In the genomic region with DNA sequence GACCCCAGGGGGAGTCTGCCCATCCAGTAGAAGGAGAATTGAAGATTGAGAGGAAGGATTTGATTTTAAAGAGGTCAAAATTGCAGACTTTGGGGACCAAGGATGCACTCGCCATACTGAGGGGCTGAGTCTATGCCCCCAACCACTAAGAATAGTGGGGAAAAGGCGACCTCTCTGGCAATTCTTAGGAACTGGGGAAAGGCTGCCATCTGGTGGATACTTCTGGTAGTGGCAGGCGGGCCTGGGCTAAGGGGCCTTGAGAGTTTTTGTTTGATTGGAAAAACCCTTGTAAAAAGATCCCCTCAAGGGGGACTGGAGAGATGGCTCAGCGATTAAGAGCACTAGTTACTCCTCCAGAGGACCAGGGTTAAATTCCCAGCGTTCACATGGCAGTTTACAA, we compare ENCODE assay signal across 8 mouse cellular contexts. TPM values are rescaled to one million over a fixed set of nuclear protein-coding genes. Genes with fewer than 3 reads are reported as not detected.
A peak's percentile ranks its signal among the peaks of the same experiment; 100 is the strongest.
DNase-seq lines count a peak whose midpoint lies in the region; ATAC-seq and TF ChIP-seq lines count a peak whose summit lies in the region.

No protein-coding gene starts in this region.

- DNase-seq in ES-CJ7 (ENCODE audit: low read depth, low spot score): peak; percentile 80
- peak; percentile 49 to 59 for DNase-seq in adrenal gland, postnatal 4 days (ENCODE audit: low spot score in 2 of 2)
- peak; percentile 72 to 87 for DNase-seq in heart, postnatal 10 days
- DNase-seq in layer of hippocampus, postnatal 14 days (ENCODE audit: low spot score in 2 of 2): peak; percentile 69 to 70

- 2% methylated on average over 5 of the region's 5 CpGs for WGBS in embryonic facial prominence, embryonic 15.5 days
- under 1% methylated on average over 5 of the region's 5 CpGs for WGBS in small intestine, adult 2 months

- ATAC-seq in embryonic facial prominence, embryonic 15.5 days (ENCODE audit: insufficient number of reproducible peaks, low FRiP score, low TSS enrichment, low read depth): no peak
- peak; percentile 45 for ATAC-seq in megakaryocyte, adult 5-6 weeks (ENCODE audit: poor library complexity, severe bottlenecking)
- no peak for ATAC-seq in erythroid progenitor cell, adult 5-6 weeks (replicated peaks; ENCODE audit: low FRiP score, poor library complexity, severe bottlenecking)

- TF ChIP-seq POLR2A in small intestine, adult 2 months (IDR thresholded peaks at IDR 0.05; ENCODE audit: low read depth, low read length): no peak

- intact Hi-C loops in heart, postnatal 10 days (cut with DNase I): loop anchor here (2.0 kb wide), 1 partner anchor 24 kb away; no protein-coding TSS in a partner anchor

- H3K4me1 ChIP-seq in embryonic facial prominence, embryonic 15.5 days: peaks cover 54% of the 10 kb centered on the region
- peaks cover 9% of the 10 kb centered on the region for H3K4me1 ChIP-seq in small intestine, adult 2 months (ENCODE audit: control insufficient read depth, insufficient read depth, insufficient read length, low read length)

- H3K9ac ChIP-seq in embryonic facial prominence, embryonic 15.5 days: no peak overlapping the region; the same call in 1 of the 2 replicates

- peaks cover 75% of the 10 kb centered on the region for H3K27me3 ChIP-seq in embryonic facial prominence, embryonic 15.5 days
- H3K27me3 ChIP-seq in small intestine, adult 2 months (ENCODE audit: control insufficient read depth, insufficient read depth, low read length): peaks cover 43% of the 10 kb centered on the region

- no peak overlapping the region for H3K27ac ChIP-seq in embryonic facial prominence, embryonic 15.5 days (replicated peaks)
- no peak overlapping the region for H3K27ac ChIP-seq in small intestine, adult 2 months (ENCODE audit: insufficient read depth, low read depth, low read length)

- TF ChIP-seq CTCF in small intestine, adult 2 months (IDR thresholded peaks at IDR 0.05; ENCODE audit: extremely low read depth, insufficient read length, insufficient replicate concordance, low read depth, low read length): peak; percentile 99; the same call in 1 of the 2 replicates

- peak overlapping the region; percentile 80 for H3K4me2 ChIP-seq in embryonic facial prominence, embryonic 15.5 days (replicated peaks)

- H3K4me3 ChIP-seq in embryonic facial prominence, embryonic 15.5 days (replicated peaks): peak overlapping the region; percentile 37
- no peak overlapping the region for H3K4me3 ChIP-seq in small intestine, adult 2 months (ENCODE audit: low read depth, low read length)

- H3K36me3 ChIP-seq in embryonic facial prominence, embryonic 15.5 days: no peaks in the 10 kb centered on the region
- H3K36me3 ChIP-seq in small intestine, adult 2 months (ENCODE audit: control insufficient read depth, insufficient read depth, low read length): no peaks in the 10 kb centered on the region

- no peaks in the 10 kb centered on the region for H3K9me3 ChIP-seq in embryonic facial prominence, embryonic 15.5 days (replicated peaks)

RNA-seq across cellular contexts. Expression of a gene that starts 6.2 kb away (rescaled TPM):
- 1 to 10 TPM; 7.5 TPM for total RNA-seq in adrenal gland, postnatal 4 days (2021)
- 58.2 and 59.1 TPM in 2 replicates for polyA plus RNA-seq in embryonic facial prominence, embryonic 15.5 days (2015; fragmentation: Nextera tagmentation; extraction: Ambion mirVana)
- 1 to 10 TPM; 7.4 to 9.1 TPM for total RNA-seq in heart, postnatal 10 days (2021)
- 1 to 10 TPM in 1 of 2 experiments, under 1 TPM in 1; 0.94 to 1.6 TPM for total RNA-seq in layer of hippocampus, postnatal 14 days (2021)
- 0.23 TPM in 1 of 2 replicates, not detected in the other for total RNA-seq in megakaryocyte, adult 5-6 weeks (2015)
- total RNA-seq in megakaryocyte, adult 5-6 weeks (2017): 0.41 TPM in 1 of 2 replicates, not detected in the other
- polyA plus RNA-seq in small intestine, adult 2 months (2012; rRNA removed): 2.2 and 2.4 TPM in 2 replicates
- not detected in 2 replicates for total RNA-seq in erythroid progenitor cell, adult 5-6 weeks (2015; ENCODE audit: low replicate concordance)
- total RNA-seq in erythroid progenitor cell, adult 5-6 weeks (2017; ENCODE audit: low replicate concordance): not detected in 2 replicates

RNA-seq across cellular contexts. Expression of a gene that starts 34.0 kb away (rescaled TPM):
- 10 to 100 TPM; 70.9 to 72.4 TPM for total RNA-seq in adrenal gland, postnatal 4 days (2021)
- polyA plus RNA-seq in embryonic facial prominence, embryonic 15.5 days (2015; fragmentation: Nextera tagmentation; extraction: Ambion mirVana): 37.4 and 41.3 TPM in 2 replicates
- 10 to 100 TPM; 21.8 to 23.9 TPM for total RNA-seq in heart, postnatal 10 days (2021)
- total RNA-seq in layer of hippocampus, postnatal 14 days (2021): 100 to 1,000 TPM; 113 to 117 TPM
- 36.9 and 40.7 TPM in 2 replicates for total RNA-seq in megakaryocyte, adult 5-6 weeks (2015)
- total RNA-seq in megakaryocyte, adult 5-6 weeks (2017): 9.4 and 10.0 TPM in 2 replicates
- polyA plus RNA-seq in small intestine, adult 2 months (2012; rRNA removed): 8.8 and 9.5 TPM in 2 replicates
- total RNA-seq in erythroid progenitor cell, adult 5-6 weeks (2015; ENCODE audit: low replicate concordance): 1.4 and 4.6 TPM in 2 replicates
- total RNA-seq in erythroid progenitor cell, adult 5-6 weeks (2017; ENCODE audit: low replicate concordance): 1.6 and 3.3 TPM in 2 replicates

RNA-seq across cellular contexts. Expression of a gene that starts 35.8 kb away (rescaled TPM):
- total RNA-seq in adrenal gland, postnatal 4 days (2021): under 1 TPM; 0.25 to 0.34 TPM
- polyA plus RNA-seq in embryonic facial prominence, embryonic 15.5 days (2015; fragmentation: Nextera tagmentation; extraction: Ambion mirVana): 0.68 and 0.75 TPM in 2 replicates
- total RNA-seq in heart, postnatal 10 days (2021): under 1 TPM in 1 of 2 experiments, not detected in 1; 0.22 TPM
- 1 to 10 TPM; 2.1 to 2.3 TPM for total RNA-seq in layer of hippocampus, postnatal 14 days (2021)
- total RNA-seq in megakaryocyte, adult 5-6 weeks (2015): not detected in 2 replicates
- total RNA-seq in megakaryocyte, adult 5-6 weeks (2017): not detected in 2 replicates
- polyA plus RNA-seq in small intestine, adult 2 months (2012; rRNA removed): 0.29 and 1.2 TPM in 2 replicates
- total RNA-seq in erythroid progenitor cell, adult 5-6 weeks (2015; ENCODE audit: low replicate concordance): not detected in 2 replicates
- not detected in 2 replicates for total RNA-seq in erythroid progenitor cell, adult 5-6 weeks (2017; ENCODE audit: low replicate concordance)
